Mouse (Mus musculus) retina, postnatal 7 days (tissue): ENCODE measurements around the gene Rab40b.
A peak's percentile ranks its signal among the peaks of the same experiment; 100 is the strongest.

Experiments used
- DNase-seq: peaks from one replicate; pipeline ENCODE4 v3.0.0-alpha.2; 2012; ENCODE audit warnings: low read depth, low spot score

The Rab40b gene

GRCm38 (mm10) chr11:121387750-121388553, at the start of gene Rab40b:
Gene Rab40b (minus strand): TSS chr11:121388251.
- peak; percentile 84 for DNase-seq

- no peak for DNase-seq
Measured at GRCm38 (mm10) chr11:121437236-121437635, 49.2 kb upstream of the Rab40b start.

- DNase-seq: peak; percentile 79
Measured at GRCm38 (mm10) chr11:121434156-121435155, 46.4 kb upstream of the Rab40b start, which contains the start of gene Fn3k. Gene Fn3k (plus strand): TSS chr11:121434913.

- DNase-seq: no peak
Measured at GRCm38 (mm10) chr11:121433397-121433796, 45.3 kb upstream of the Rab40b start.

GRCm38 (mm10) chr11:121421553-121422173, 33.6 kb upstream of the Rab40b start:
- no peak for DNase-seq

- DNase-seq: peak; percentile 97
Measured at GRCm38 (mm10) chr11:121420830-121421552, 32.9 kb upstream of the Rab40b start, which contains the start of gene Fn3krp. Gene Fn3krp (plus strand): TSS chr11:121421401.

- DNase-seq: no peak
Measured at GRCm38 (mm10) chr11:121420379-121420778, 32.3 kb upstream of the Rab40b start.

GRCm38 (mm10) chr11:121418932-121419331, 30.9 kb upstream of the Rab40b start:
- DNase-seq: no peak

GRCm38 (mm10) chr11:121417971-121418370, 29.9 kb upstream of the Rab40b start:
- DNase-seq: no peak

GRCm38 (mm10) chr11:121415351-121415750, 27.3 kb upstream of the Rab40b start:
- DNase-seq: no peak

GRCm38 (mm10) chr11:121414762-121415161, 26.7 kb upstream of the Rab40b start:
- no peak for DNase-seq

- DNase-seq: no peak
Measured at GRCm38 (mm10) chr11:121407366-121408155, 19.5 kb upstream of the Rab40b start.

GRCm38 (mm10) chr11:121392405-121392804, 4.4 kb upstream of the Rab40b start:
- no peak for DNase-seq

- DNase-seq: no peak
Measured at GRCm38 (mm10) chr11:121390793-121391192, 2.7 kb upstream of the Rab40b start.

- DNase-seq: no peak
Measured at GRCm38 (mm10) chr11:121388554-121388945, 499 bp upstream of the Rab40b start.

GRCm38 (mm10) chr11:121380294-121380693, 7.8 kb downstream of the Rab40b start:
- no peak for DNase-seq

GRCm38 (mm10) chr11:121378644-121379043, 9.4 kb downstream of the Rab40b start:
- no peak for DNase-seq

GRCm38 (mm10) chr11:121373305-121373704, 14.7 kb downstream of the Rab40b start:
- DNase-seq: no peak

GRCm38 (mm10) chr11:121370337-121370994, 17.6 kb downstream of the Rab40b start:
- DNase-seq: no peak

- DNase-seq: peak; percentile 17
Measured at GRCm38 (mm10) chr11:121369622-121370021, 18.4 kb downstream of the Rab40b start.
